Mouse (Mus musculus) retina, embryonic 14.5 days (tissue): ENCODE data around the gene Vat1l.

Experiments
- DNase-seq: peaks from one replicate; pipeline ENCODE4 v3.0.0-alpha.2; 2015; ENCODE audit warnings: low spot score

The Vat1l gene

DNA sequence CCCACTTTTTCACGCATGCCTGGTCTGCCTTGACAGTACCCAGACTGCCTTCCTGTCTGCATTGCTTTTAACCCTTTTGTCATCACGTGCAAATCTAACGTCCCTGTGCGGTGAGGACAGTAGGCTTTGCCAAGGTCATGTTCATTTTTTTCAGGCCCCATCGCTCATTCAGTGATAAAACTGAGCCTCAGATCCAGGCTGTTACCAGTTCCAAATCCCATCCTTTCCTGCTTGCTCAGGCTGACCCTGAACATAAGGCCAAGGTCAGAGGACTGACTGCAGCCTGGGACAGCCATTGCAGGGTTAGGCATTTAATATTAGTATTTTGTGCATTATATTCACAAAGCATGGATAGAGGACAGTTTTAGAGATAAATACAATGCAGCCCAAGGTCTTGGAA lies 192.9 kb downstream of the Vat1l start:
- DNase-seq = no peak

DNA sequence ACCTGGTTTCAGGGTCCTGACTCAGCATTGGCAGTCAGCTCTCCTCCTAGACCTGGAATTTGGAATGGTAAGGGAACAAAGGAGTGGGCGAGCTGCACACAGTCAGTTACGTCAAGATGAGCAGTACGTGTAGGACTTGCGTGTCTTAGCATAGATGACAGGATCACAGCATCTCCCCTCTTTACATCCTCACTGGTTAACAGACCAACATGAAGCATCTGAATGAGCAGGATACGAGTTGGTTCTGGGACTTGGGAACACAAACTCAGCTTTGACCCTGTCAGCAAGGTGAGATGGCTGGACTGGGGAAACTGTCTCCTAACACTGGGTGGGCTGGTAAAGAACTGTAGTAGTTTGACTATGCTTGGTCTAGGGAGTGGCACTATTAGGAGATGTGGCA lies 193.9 kb downstream of the Vat1l start:
- DNase-seq = no peak

DNA sequence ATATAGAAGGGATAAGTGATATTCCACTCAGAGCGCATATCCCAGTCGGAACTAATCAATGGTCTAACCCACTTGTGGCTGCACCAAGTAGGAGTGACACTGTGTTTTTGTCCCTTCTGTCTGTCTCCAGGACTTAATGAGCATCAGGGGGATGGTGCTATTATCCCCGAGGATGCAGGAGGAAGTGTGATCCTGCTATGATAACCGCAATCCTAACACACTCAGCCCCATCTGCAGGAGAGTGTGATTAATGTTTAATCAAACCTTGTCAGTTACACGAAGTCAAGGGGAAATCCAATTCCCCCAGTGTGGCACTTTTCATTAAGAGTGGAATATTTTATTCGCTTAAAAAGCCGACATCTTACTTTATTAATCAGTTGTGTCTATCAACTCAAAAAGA lies 196.3 kb downstream of the Vat1l start:
- DNase-seq = peak; percentile 9

DNA sequence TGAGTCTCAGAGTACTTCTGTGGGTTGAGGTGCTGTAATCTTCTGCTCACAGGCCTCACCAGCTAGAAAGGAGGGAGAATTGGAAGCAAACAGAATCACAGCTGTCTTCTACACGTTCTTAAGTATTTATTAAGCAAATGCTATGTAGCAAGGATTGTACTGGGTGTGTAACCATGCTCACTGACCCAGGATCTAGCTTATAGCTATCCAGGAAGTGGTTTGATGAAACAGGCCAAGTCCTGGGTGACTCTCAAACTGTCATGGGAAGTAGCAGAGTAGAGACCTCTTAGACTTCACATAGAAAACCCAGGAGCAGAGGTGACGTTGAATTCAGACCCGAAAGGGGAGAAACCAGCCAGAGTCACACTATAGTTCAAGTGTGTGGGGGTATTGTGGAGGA lies 206.0 kb downstream of the Vat1l start:
- DNase-seq = no peak

DNA sequence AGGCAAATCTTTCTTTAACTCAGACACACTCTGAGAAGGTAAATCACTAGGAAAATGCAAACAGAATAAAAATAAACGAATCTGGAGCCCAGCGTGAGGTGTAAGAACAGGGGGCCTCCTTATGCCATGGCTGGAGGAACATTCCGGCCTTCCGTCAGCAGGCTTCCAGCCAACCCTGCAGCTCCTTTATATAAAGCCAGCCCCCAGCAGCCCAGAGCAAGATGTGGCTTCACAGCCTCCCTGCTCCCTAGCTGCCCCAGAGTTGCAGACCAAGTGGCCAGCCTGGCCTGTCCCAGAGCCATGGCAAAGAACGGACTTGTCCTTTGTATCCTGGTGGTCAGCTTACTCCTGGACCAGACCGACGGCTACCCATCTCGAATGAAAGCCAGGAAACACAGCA lies 212.4 kb downstream of the Vat1l start, which contains the start of gene Clec3a:
Gene Clec3a, plus strand, starts transcription at position 301 of the 400 bp plus-strand sequence.
- no peak for DNase-seq

DNA sequence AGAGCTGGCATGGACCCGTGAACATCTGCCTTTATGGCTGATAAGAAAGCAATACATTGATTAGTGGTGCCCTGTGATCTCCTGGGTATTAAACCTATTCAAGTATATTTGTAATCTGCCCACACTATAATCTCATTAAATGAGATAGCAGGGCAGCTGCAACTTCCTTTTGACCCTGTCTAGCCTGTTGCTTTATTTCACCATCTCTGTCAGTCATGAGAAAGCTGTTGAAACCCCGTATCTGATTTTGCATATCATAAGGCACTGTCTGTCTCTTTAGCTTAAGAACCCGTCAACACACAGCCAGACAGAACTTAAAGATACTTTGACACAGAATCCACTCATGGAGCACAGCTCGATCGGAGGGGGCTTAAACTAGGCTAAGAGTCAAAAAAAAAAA lies 213.1 kb downstream of the Vat1l start:
- no peak for DNase-seq

DNA sequence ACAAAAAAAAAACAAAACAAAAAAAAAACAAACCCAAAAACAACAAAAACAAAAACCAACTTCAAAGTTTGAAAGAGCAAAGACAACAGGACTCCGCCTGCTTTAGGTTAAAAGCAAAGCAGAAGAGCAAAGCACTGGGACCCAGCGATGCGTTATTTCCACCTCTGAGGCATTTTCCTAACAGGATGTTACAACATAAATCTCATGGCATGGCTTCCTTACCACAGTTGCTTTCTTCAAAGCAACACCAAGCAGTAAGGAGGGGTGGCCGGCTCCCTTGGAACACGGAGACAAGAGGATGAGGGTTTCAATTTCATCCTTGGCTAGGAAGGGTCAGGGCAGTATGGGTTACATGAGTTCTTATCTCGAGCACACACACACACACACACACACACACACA lies 213.5 kb downstream of the Vat1l start:
- no peak for DNase-seq

DNA sequence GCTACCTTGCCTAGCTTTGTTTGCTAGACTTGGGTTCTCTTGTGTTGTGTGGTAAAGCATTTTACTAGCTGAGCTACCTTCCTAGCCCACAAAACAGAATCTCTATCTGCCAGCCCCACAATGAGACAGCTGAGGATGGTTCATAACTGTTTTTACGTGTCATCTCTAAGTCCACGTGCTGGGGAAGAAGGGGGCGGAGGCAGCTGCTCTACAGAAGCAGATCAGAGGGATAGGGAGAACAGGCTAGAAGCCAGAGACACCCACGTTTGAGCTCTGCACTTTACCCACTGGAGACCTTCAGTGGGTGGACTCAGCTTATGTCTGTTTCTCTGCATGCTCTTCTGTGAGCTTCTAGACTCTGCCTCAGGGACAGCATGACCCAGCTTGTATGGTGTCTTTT lies 216.1 kb downstream of the Vat1l start:
- no peak for DNase-seq
